Mouse (Mus musculus) bone marrow, adult 2 months (tissue): ENCODE results near the gene AC129217.1. TPM values are rescaled to one million over a fixed set of nuclear protein-coding genes. Genes with fewer than 3 reads are reported as not detected.
A peak's percentile ranks its signal among the peaks of the same experiment; 100 is the strongest.
"Not testable (repeated sequence)": the region's sequence is repeated elsewhere in the genome, so short reads cannot be mapped to it uniquely, and the experiment has no call there.

Source experiments
- H3K27ac ChIP-seq: fragments of 200-500 bp; 2 replicates; pipeline ENCODE4 v1.5.1; 2012; ENCODE audit warnings: low read depth, mild to moderate bottlenecking, control low read depth, inconsistent platforms, low read length; ENCODE audit not compliant: control insufficient read depth, poor library complexity, insufficient read depth
- H3K4me1 ChIP-seq: fragments of 200-500 bp; 2 replicates; pipeline ENCODE4 v1.6.1; 2011; ENCODE audit warnings: low read length; ENCODE audit not compliant: control insufficient read depth, insufficient read depth
- H3K4me3 ChIP-seq: fragments of 200-500 bp; replicated peaks from 2 replicates; pipeline ENCODE3; 2011; ENCODE audit warnings: mild to moderate bottlenecking, low read depth, low read length, control low read depth; ENCODE audit not compliant: control insufficient read depth
- CTCF ChIP-seq: fragments of 200-500 bp; IDR thresholded peaks from 2 replicates; pipeline ENCODE4 v1.5.1; 2011; ENCODE audit warnings: low read length, control low read depth; ENCODE audit not compliant: control insufficient read depth, insufficient read depth
- POLR2A ChIP-seq: fragments of 200-500 bp; IDR thresholded peaks from 2 replicates; pipeline ENCODE4 v1.6.1; 2011; ENCODE audit warnings: low read depth, mild to moderate bottlenecking, control low read depth, low read length, borderline replicate concordance; ENCODE audit not compliant: control insufficient read depth
- WGBS: fragments of 180-500 bp; shearing (Covaris S2); methylation state at CpG from one replicate; pipeline ENCODE4 v1.1.7; 2018; 5-methylcytosine and 5-hydroxymethylcytosine counted together
- polyA plus RNA-seq: library from polyadenylated mRNA; stranded (reverse); fragments of >200 nt; gene quantifications from 2 replicates; pipeline ENCODE4 v1.2.4, GENCODE M21; 2011; ENCODE audit warnings: low replicate concordance; ENCODE audit not compliant: missing spikeins, insufficient read depth, insufficient read length

AC129217.1 gene
- polyA plus RNA-seq, 1 experiment = 6.4 TPM

- no peaks in the 10 kb centered on the region for H3K4me1 ChIP-seq
- no peak within 1 kb of the TSS for H3K4me3 ChIP-seq
- TF ChIP-seq POLR2A (no peak), CTCF (no peak)
- H3K27ac ChIP-seq = no peak within 1 kb of the TSS
- 59% methylated on average over 7 of the region's 7 CpGs for WGBS
Observed at GRCm38 (mm10) chr19:8850402-8850901, 20.9 kb downstream of the AC129217.1 start, which contains the start of gene Lrrn4cl. Gene Lrrn4cl (plus strand): TSS chr19:8850768.

- TF ChIP-seq POLR2A (no peak), CTCF (no peak)
- H3K4me3 ChIP-seq = no peak overlapping the region
- H3K4me1 ChIP-seq = no peaks in the 10 kb centered on the region
- H3K27ac ChIP-seq = no peak overlapping the region
- 69% methylated on average over 7 of the region's 7 CpGs for WGBS
Observed at GRCm38 (mm10) chr19:8851639-8852038, 22.1 kb downstream of the AC129217.1 start.

- Histone ChIP-seq H3K4me3 (no peak overlapping the region), H3K4me1 (no peaks in the 10 kb centered on the region), H3K27ac (no peak overlapping the region)
- no peak for TF ChIP-seq CTCF
- TF ChIP-seq POLR2A = no peak
- 74% methylated on average over 10 of the region's 10 CpGs for WGBS
Observed at GRCm38 (mm10) chr19:8852236-8852928, 22.8 kb downstream of the AC129217.1 start.

- Histone ChIP-seq H3K4me1 (no peaks in the 10 kb centered on the region), H3K4me3 (no peak overlapping the region), H3K27ac (no peak overlapping the region)
- TF ChIP-seq POLR2A (no peak), CTCF (no peak)
- 81% methylated on average over 3 of the region's 3 CpGs for WGBS
Observed at GRCm38 (mm10) chr19:8853117-8853516, 23.5 kb downstream of the AC129217.1 start.

GRCm38 (mm10) chr19:8857689-8858088 is 28.1 kb downstream of the AC129217.1 start:
- WGBS = 26% methylated on average over 4 of the region's 4 CpGs
- peak; percentile 75 for TF ChIP-seq CTCF
- TF ChIP-seq POLR2A = no peak

GRCm38 (mm10) chr19:8859018-8859417 is 29.4 kb downstream of the AC129217.1 start:
- Histone ChIP-seq H3K4me1 (no peaks in the 10 kb centered on the region), H3K27ac (no peak overlapping the region), H3K4me3 (no peak overlapping the region)
- WGBS = 30% methylated on average over 1 of the region's 1 CpGs
- TF ChIP-seq POLR2A = no peak
- peak; percentile 33; the same call in 1 of the 2 replicates for TF ChIP-seq CTCF

More at GRCm38 (mm10) chr19:8857689-8858088, 28.1 kb downstream of the AC129217.1 start:
- Histone ChIP-seq H3K4me3 (no peak overlapping the region), H3K4me1 (no peaks in the 10 kb centered on the region), H3K27ac (no peak overlapping the region)

- no peak overlapping the region for H3K4me3 ChIP-seq
- no peaks in the 10 kb centered on the region for H3K4me1 ChIP-seq
- TF ChIP-seq CTCF (no peak), POLR2A (no peak)
- no peak overlapping the region for H3K27ac ChIP-seq
- 81% methylated on average over 6 of the region's 6 CpGs for WGBS
Observed at GRCm38 (mm10) chr19:8864265-8864664, 34.7 kb downstream of the AC129217.1 start.

- 67% methylated on average over 3 of the region's 3 CpGs for WGBS
- H3K27ac ChIP-seq, H3K4me1 ChIP-seq, H3K4me3 ChIP-seq: not testable (repeated sequence)
Observed at GRCm38 (mm10) chr19:8870381-8870780, 40.8 kb downstream of the AC129217.1 start.
